Mouse (Mus musculus) cerebellum, adult 2 months (tissue): Measurements from ENCODE around the gene Itga5.

ENCODE experiments used
- CTCF ChIP-seq: fragments of 200-500 bp; IDR thresholded peaks from 2 replicates; pipeline ENCODE4 v1.5.1; 2011; ENCODE audit warnings: low read depth, mild to moderate bottlenecking, control low read depth, low read length, moderate library complexity, borderline replicate concordance; ENCODE audit not compliant: insufficient read depth
- POLR2A ChIP-seq: fragments of 200-500 bp; IDR thresholded peaks from 2 replicates; pipeline ENCODE4 v1.6.1; 2011; ENCODE audit warnings: low read length, control low read depth, borderline replicate concordance; ENCODE audit not compliant: insufficient read depth

DNA sequence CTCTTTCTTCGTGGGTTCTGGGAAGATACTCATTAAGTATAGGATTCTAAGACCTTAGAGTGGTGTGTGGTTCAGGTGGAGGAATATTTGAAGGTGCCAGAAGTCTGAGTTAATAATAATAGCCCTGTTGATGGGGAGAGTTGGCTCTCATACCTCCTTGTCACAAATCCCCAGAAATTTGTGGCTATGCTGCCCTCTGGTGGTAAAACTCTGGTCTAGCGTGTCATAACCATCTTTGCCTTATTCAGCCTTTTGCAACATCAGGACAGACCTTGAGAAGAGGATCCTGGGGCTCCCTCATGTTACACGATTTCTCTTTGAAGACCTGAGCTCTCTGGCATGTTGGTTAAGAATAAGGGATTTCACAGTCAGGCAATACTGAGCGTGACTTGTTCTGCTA, 24.1 kb downstream of the Itga5 start:
- TF ChIP-seq POLR2A: no peak
- TF ChIP-seq CTCF: peak; percentile 67; the same call in 1 of the 2 replicates
